Mouse (Mus musculus) stomach, postnatal 0 days (tissue): ENCODE data around the gene Necab2. TPM values are rescaled to one million over a fixed set of nuclear protein-coding genes. Genes with fewer than 3 reads are reported as not detected.

Experiments
- ATAC-seq: fragments of 200-750 bp; cut with Nextera tagmentation; 2 replicates; pipeline ENCODE4 v1.8.0; 2017; ENCODE audit not compliant: low FRiP score, low TSS enrichment
- DNase-seq: peaks from one replicate; pipeline ENCODE4 v3.0.0-alpha.2; 2016; ENCODE audit warnings: low spot score
- H3K27ac ChIP-seq: fragments of 300-500 bp; sonication (generic); replicated peaks from 2 replicates; pipeline ENCODE4 v1.5.1; 2014; ENCODE audit warnings: mild to moderate bottlenecking, control low read depth
- H3K27me3 ChIP-seq: fragments of 300-500 bp; sonication (generic); 2 replicates; pipeline ENCODE4 v1.6.1; 2014; ENCODE audit warnings: low read length; ENCODE audit not compliant: control insufficient read depth, insufficient read depth
- H3K36me3 ChIP-seq: fragments of 300-500 bp; sonication (generic); 2 replicates; pipeline ENCODE4 v1.6.1; 2014; ENCODE audit warnings: low read length, mixed read lengths; ENCODE audit not compliant: control insufficient read depth, insufficient read depth
- H3K4me1 ChIP-seq: fragments of 300-500 bp; sonication (generic); replicated peaks from 2 replicates; pipeline ENCODE4 v1.6.1; 2014; ENCODE audit warnings: antibody characterized with exemption; ENCODE audit not compliant: control insufficient read depth, insufficient read depth
- H3K4me2 ChIP-seq: fragments of 300-500 bp; sonication (generic); replicated peaks from 2 replicates; pipeline ENCODE4 v1.6.1; 2014; ENCODE audit warnings: low read depth, mild to moderate bottlenecking, control low read depth, moderate library complexity
- H3K4me3 ChIP-seq: fragments of 300-500 bp; sonication (generic); 2 replicates; pipeline ENCODE4 v1.5.1; 2014; ENCODE audit warnings: low read depth, low read length, control low read depth
- H3K9ac ChIP-seq: fragments of 300-500 bp; sonication (generic); 2 replicates; pipeline ENCODE4 v1.6.1; 2014; ENCODE audit warnings: mild to moderate bottlenecking, low read length, control low read depth, mixed read lengths
- H3K9me3 ChIP-seq: fragments of 300-500 bp; sonication (generic); 2 replicates; pipeline ENCODE4 v1.6.1; 2016; ENCODE audit warnings: low read length; ENCODE audit not compliant: control insufficient read depth
- CTCF ChIP-seq: IDR thresholded peaks from 2 replicates; pipeline ENCODE4 v1.5.1; 2016; ENCODE audit warnings: antibody characterized with exemption, low read depth, mild to moderate bottlenecking, moderate library complexity
- EP300 ChIP-seq: optimal IDR thresholded peaks from 2 replicates; pipeline ENCODE3; 2016; ENCODE audit warnings: antibody characterized with exemption
- WGBS: fragments of 180-500 bp; shearing (Covaris S2); extraction: QIAGEN DNeasy Blood & Tissue Kit; methylation state at CpG from one replicate; pipeline ENCODE4 v1.1.7; 2014; 5-methylcytosine and 5-hydroxymethylcytosine counted together
- polyA plus RNA-seq: library from polyadenylated mRNA; unstranded; fragments of >200 nt; fragmentation: Nextera tagmentation; extraction: Ambion mirVana; gene quantifications from 2 replicates; pipeline ENCODE4 v1.2.1, GENCODE M21; 2015

Gene Necab2
- polyA plus RNA-seq, 1 experiment from 2014 or later: 1.6 TPM

GRCm38 (mm10) chr8:119421603-119422122 is 24.9 kb upstream of the Necab2 start:
- no peak overlapping the region for H3K9ac ChIP-seq
- ATAC-seq: no peak
- peak overlapping the region; percentile 78 for H3K27ac ChIP-seq
- H3K36me3 ChIP-seq: no peaks in the 10 kb centered on the region
- whole genome bisulfite sequencing: 51% methylated on average over 9 of the region's 9 CpGs
- H3K4me2 ChIP-seq: no peak overlapping the region
- peaks cover 4% of the 10 kb centered on the region for H3K4me1 ChIP-seq
- no peaks in the 10 kb centered on the region for H3K9me3 ChIP-seq
- no peaks in the 10 kb centered on the region for H3K27me3 ChIP-seq
- DNase-seq: no peak
- no peak overlapping the region for H3K4me3 ChIP-seq
- TF ChIP-seq EP300 (no peak), CTCF (no peak)

- Histone ChIP-seq H3K9ac (0 out of 2 replicates have a peak overlapping the region, but pooled peaks have one; percentile 23), H3K4me3 (no peak overlapping the region), H3K27ac (peak overlapping the region; percentile 78), H3K36me3 (no peaks in the 10 kb centered on the region), H3K9me3 (no peaks in the 10 kb centered on the region), H3K4me1 (peaks cover 4% of the 10 kb centered on the region), H3K27me3 (no peaks in the 10 kb centered on the region), H3K4me2 (no peak overlapping the region)
- WGBS: 48% methylated on average over 9 of the region's 9 CpGs
- 0 out of 2 replicates have a peak, but pooled peaks have one; percentile 11 for ATAC-seq
- DNase-seq: no peak
- TF ChIP-seq EP300 (no peak), CTCF (no peak)
Observed at GRCm38 (mm10) chr8:119422123-119422711, 24.3 kb upstream of the Necab2 start.

GRCm38 (mm10) chr8:119423631-119424141 is 22.8 kb upstream of the Necab2 start:
- H3K27ac ChIP-seq: peak overlapping the region; percentile 80
- H3K4me1 ChIP-seq: peaks cover 10% of the 10 kb centered on the region
- no peak for TF ChIP-seq CTCF
- no peak for TF ChIP-seq EP300
- ATAC-seq (peak; percentile 33; the same call in 1 of the 2 replicates), DNase-seq (no peak)
- no peak overlapping the region for H3K4me3 ChIP-seq
- H3K9me3 ChIP-seq: no peaks in the 10 kb centered on the region
- H3K27me3 ChIP-seq: no peaks in the 10 kb centered on the region
- H3K4me2 ChIP-seq: no peak overlapping the region
- no peaks in the 10 kb centered on the region for H3K36me3 ChIP-seq
- H3K9ac ChIP-seq: no peak overlapping the region
- WGBS: 36% methylated on average over 9 of the region's 9 CpGs

- H3K4me2 ChIP-seq: no peak overlapping the region
- no peak overlapping the region for H3K9ac ChIP-seq
- no peaks in the 10 kb centered on the region for H3K9me3 ChIP-seq
- TF ChIP-seq EP300 (no peak), CTCF (no peak)
- no peaks in the 10 kb centered on the region for H3K36me3 ChIP-seq
- peaks cover 10% of the 10 kb centered on the region for H3K4me1 ChIP-seq
- no peak for DNase-seq
- peak overlapping the region; percentile 80 for H3K27ac ChIP-seq
- no peak for ATAC-seq
- H3K27me3 ChIP-seq: no peaks in the 10 kb centered on the region
- H3K4me3 ChIP-seq: no peak overlapping the region
- 62% methylated on average over 10 of the region's 10 CpGs for WGBS
Observed at GRCm38 (mm10) chr8:119424199-119424733, 22.3 kb upstream of the Necab2 start.

GRCm38 (mm10) chr8:119424740-119425139 is 21.8 kb upstream of the Necab2 start:
- peaks cover 10% of the 10 kb centered on the region for H3K4me1 ChIP-seq
- H3K9me3 ChIP-seq: no peaks in the 10 kb centered on the region
- H3K4me3 ChIP-seq: no peak overlapping the region
- TF ChIP-seq CTCF: no peak
- TF ChIP-seq EP300: no peak
- ATAC-seq (no peak), DNase-seq (no peak)
- no peak overlapping the region for H3K4me2 ChIP-seq
- no peaks in the 10 kb centered on the region for H3K27me3 ChIP-seq
- H3K9ac ChIP-seq: no peak overlapping the region
- 67% methylated on average over 10 of the region's 10 CpGs for WGBS
- no peaks in the 10 kb centered on the region for H3K36me3 ChIP-seq
- peak overlapping the region; percentile 80 for H3K27ac ChIP-seq

GRCm38 (mm10) chr8:119425533-119425932 is 21.0 kb upstream of the Necab2 start:
- WGBS: 73% methylated on average over 10 of the region's 10 CpGs
- no peak overlapping the region for H3K4me3 ChIP-seq

More at GRCm38 (mm10) chr8:119425533-119425932, 21.0 kb upstream of the Necab2 start:
- ATAC-seq: no peak
- Histone ChIP-seq H3K36me3 (no peaks in the 10 kb centered on the region), H3K4me1 (peaks cover 10% of the 10 kb centered on the region), H3K9ac (no peak overlapping the region), H3K27me3 (no peaks in the 10 kb centered on the region), H3K27ac (peak overlapping the region; percentile 61), H3K9me3 (no peaks in the 10 kb centered on the region), H3K4me2 (no peak overlapping the region)
- DNase-seq: no peak
- TF ChIP-seq EP300 (no peak), CTCF (peak; percentile 33; the same call in 1 of the 2 replicates)
